Mouse (Mus musculus) embryo, embryonic 10 days (tissue): ENCODE results near the gene Stk16.

Experiments
- DNase-seq: peaks from one replicate; pipeline ENCODE4 v3.0.0-alpha.2; 2015; ENCODE audit warnings: low spot score

Stk16 gene

GRCm38 (mm10) chr1:75210136-75211087 lies at the start of gene Stk16, which contains the start of gene Glb1l:
Stk16 (plus strand) TSS chr1:75210838.
Glb1l (minus strand) TSS chr1:75210813.
- DNase-seq, result peak; percentile 99

GRCm38 (mm10) chr1:75168093-75168471 lies 42.6 kb upstream of the Stk16 start:
- DNase-seq, result no peak

GRCm38 (mm10) chr1:75168472-75169464 lies 41.9 kb upstream of the Stk16 start, which contains the start of gene Zfand2b:
Zfand2b (plus strand) TSS chr1:75168646.
- DNase-seq, result peak; percentile 98

- DNase-seq, result no peak
Observed at GRCm38 (mm10) chr1:75179334-75180104, 31.1 kb upstream of the Stk16 start.

- DNase-seq, result peak; percentile 96
Observed at GRCm38 (mm10) chr1:75180105-75180590, 30.5 kb upstream of the Stk16 start, which contains the start of gene Abcb6. Abcb6 (minus strand) TSS chr1:75180392.

- no peak for DNase-seq
Observed at GRCm38 (mm10) chr1:75180741-75181140, 29.9 kb upstream of the Stk16 start.

- DNase-seq, result no peak
Observed at GRCm38 (mm10) chr1:75181377-75181870, 29.2 kb upstream of the Stk16 start.

GRCm38 (mm10) chr1:75182160-75182559 lies 28.5 kb upstream of the Stk16 start:
- DNase-seq, result no peak

GRCm38 (mm10) chr1:75185495-75185894 lies 25.1 kb upstream of the Stk16 start:
- no peak for DNase-seq

GRCm38 (mm10) chr1:75187126-75187525 lies 23.5 kb upstream of the Stk16 start:
- no peak for DNase-seq

GRCm38 (mm10) chr1:75187914-75188483 lies 22.6 kb upstream of the Stk16 start:
- no peak for DNase-seq

- no peak for DNase-seq
Observed at GRCm38 (mm10) chr1:75190577-75190976, 20.1 kb upstream of the Stk16 start.

GRCm38 (mm10) chr1:75191258-75191621 lies 19.4 kb upstream of the Stk16 start:
- DNase-seq, result no peak

- peak; percentile 98 for DNase-seq
Observed at GRCm38 (mm10) chr1:75191622-75192402, 18.8 kb upstream of the Stk16 start, which contains the start of the genes Ankzf1 and Atg9a. Ankzf1 (plus strand) TSS chr1:75192151. Atg9a (minus strand) TSS chr1:75192196.

- peak; percentile 40 for DNase-seq
Observed at GRCm38 (mm10) chr1:75192452-75192851, 18.2 kb upstream of the Stk16 start.

GRCm38 (mm10) chr1:75201236-75201635 lies 9.4 kb upstream of the Stk16 start:
- no peak for DNase-seq

GRCm38 (mm10) chr1:75208967-75209678 lies 1.5 kb upstream of the Stk16 start:
- peak; percentile 52 for DNase-seq

GRCm38 (mm10) chr1:75211141-75211708 lies 587 bp downstream of the Stk16 start:
- no peak for DNase-seq

- DNase-seq, result no peak
Observed at GRCm38 (mm10) chr1:75212542-75212941, 1.9 kb downstream of the Stk16 start.
